Mouse (Mus musculus) spleen, adult 2 months (tissue): Measurements from ENCODE around the gene Gm2001.
"Not testable (repeated sequence)": the region's sequence is repeated elsewhere in the genome, so short reads cannot be mapped to it uniquely, and the experiment has no call there.

Source experiments
- CTCF ChIP-seq: fragments of 200-500 bp; IDR thresholded peaks from 2 replicates; pipeline ENCODE4 v1.5.1; 2011; ENCODE audit warnings: mild to moderate bottlenecking, inconsistent platforms; ENCODE audit not compliant: insufficient read depth, insufficient read length, insufficient replicate concordance; ENCODE audit errors: extremely low read depth
- POLR2A ChIP-seq: fragments of 200-500 bp; IDR thresholded peaks from 2 replicates; pipeline ENCODE4 v1.6.1; 2011; ENCODE audit warnings: low read depth, low read length, inconsistent platforms

- TF ChIP-seq CTCF, POLR2A: not testable (repeated sequence)
These were observed 25.9 kb downstream of the Gm2001 start, which contains the start of gene BB287469 for GRCm38 (mm10) chr12:87816277-87816676.
